Mouse (Mus musculus) megakaryocyte, embryonic 14.5 days (primary cell): ENCODE results near the gene Akr1b7.

Experiments
- FLI1 ChIP-seq: IDR thresholded peaks from 2 replicates; pipeline ENCODE4 v1.6.1; 2012; ENCODE audit warnings: low read length, inconsistent platforms, mixed read lengths
- GATA1 ChIP-seq: IDR thresholded peaks from 3 replicates; pipeline ENCODE4 v1.6.1; 2012; ENCODE audit warnings: mixed read lengths, low read length, inconsistent platforms, borderline replicate concordance

DNA sequence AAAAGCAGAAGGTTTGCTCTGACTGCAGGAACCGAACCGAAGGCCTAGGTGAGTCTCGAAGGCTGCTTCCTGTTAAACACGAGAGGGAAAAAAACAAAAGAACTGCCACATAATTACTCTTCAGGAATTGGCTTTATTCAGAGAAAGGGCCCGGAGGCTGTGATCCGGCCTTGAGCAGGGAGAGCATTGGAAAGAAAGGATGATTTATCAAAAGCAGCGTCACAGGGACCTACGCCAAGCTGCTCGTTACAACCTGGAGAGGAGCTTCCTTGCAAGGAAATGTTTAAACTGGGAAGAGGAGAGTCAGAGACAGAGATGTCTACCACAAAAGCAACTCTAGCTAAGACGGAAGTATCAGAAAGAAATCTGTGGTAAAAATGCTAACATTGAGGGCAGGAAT is 4.7 kb upstream of the Akr1b7 start:
- no peak for TF ChIP-seq GATA1
- TF ChIP-seq FLI1, result no peak
